Mouse (Mus musculus): Measurements from ENCODE around the gene Nipal4.

The Nipal4 gene

GRCm38 (mm10) chr11:46115011-46115410, 51.3 kb downstream of the Nipal4 start:
- DNase-seq: no peak

GRCm38 (mm10) chr11:46114221-46114620, 52.1 kb downstream of the Nipal4 start:
- no peak for DNase-seq

DNA sequence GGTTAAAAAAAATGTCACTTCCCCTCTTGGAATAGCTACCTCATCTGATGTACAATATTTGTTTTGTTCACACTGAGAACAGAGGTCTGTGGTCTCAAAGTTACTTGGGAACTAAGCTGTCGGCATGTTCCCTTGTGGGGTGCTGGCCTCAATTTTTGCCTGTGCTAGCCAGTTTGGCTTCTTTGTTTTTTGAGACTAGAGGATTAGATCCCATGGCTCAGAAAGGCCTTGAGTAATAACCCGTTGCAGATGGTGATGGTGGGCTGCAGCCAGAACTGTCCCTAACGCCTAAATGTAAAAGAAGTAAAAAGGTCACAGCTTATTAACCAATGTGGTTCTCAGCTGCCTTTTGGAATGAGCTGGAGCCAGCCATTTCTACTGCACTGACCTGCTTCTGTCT, 53.1 kb downstream of the Nipal4 start:
- no peak for DNase-seq

DNA sequence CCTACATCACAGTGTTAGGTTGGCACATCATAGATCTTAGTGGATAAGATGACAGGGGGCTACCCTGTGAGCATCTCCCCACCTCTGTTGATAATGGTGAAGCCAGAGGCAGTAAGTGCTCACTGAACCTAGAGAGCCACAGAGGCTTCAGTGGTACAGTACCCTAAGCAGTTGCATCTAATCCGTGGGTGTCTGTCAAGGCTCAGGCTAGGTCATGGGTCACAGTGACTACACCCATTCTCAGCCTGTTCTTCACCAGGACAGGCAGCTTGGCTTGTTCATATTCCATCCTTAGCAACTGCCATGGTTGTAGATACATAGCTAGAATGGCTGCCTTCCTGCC, 55.4 kb downstream of the Nipal4 start:
- no peak for DNase-seq

- no peak for DNase-seq
These were observed 56.0 kb downstream of the Nipal4 start for GRCm38 (mm10) chr11:46110156-46110944.

DNA sequence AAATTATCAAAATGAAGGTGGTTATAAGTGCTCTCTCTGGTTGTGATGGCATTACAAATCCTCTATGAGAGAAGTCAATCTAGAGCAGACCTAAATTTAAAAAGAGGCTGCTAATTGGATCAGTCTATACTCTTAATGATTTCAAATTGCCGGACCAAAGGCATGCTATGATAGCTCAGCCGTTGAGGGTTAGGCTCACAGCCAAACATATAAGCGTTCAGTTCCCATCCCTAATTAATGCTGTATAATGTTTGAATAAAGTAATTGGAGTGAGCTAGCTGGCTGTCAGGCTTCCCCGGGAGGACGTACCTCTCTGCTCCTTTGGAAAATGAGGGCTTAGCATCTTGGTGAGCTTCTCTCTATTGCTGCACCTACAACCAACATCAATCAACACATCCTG, 57.1 kb downstream of the Nipal4 start:
- no peak for DNase-seq

DNA sequence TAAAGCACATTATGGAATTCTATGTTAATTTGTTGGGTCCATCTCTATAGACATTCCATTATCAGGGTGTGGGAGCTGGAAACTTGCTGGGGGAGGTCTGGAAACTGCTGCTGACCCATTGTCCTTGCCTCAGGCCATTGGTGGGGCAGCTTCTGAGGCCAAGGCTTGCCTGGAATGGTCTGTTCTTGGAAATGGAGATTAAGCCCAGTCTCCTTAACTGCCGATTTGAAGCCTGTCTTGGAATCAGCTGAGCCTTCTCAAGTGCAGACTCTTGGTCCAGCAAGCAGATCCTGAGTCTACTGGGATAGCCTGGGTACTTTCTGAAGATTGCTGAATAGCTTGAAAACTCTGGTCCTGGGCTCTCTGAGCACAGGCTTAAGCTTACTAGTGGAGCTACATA, 59.3 kb downstream of the Nipal4 start:
- DNase-seq: no peak

DNA sequence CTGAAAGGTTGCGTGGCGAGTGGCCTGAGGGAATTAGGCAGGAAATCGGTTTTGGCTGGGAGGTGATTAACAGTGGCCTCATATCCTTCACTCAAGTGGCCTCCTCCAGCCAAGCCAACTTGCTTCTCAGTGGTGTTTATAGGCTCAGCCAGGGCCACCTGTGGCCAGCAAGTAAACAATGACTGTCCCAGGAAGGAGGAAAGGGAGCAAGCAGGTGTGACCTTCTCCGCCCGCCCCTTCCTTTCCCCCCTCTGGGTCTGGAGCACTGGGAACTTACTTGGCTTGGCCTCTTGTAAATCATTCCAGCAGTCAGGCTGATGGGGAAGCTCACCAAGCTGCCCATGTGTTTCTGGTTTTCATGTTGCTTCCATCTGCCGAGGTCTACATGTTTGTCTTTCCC, 64.2 kb downstream of the Nipal4 start:
- DNase-seq: no peak
